Mouse (Mus musculus) brain, embryonic 18.5 days (tissue): ENCODE results near the gene Fabp2.
A peak's percentile ranks its signal among the peaks of the same experiment; 100 is the strongest.

Experiments
- DNase-seq: peaks from one replicate; pipeline ENCODE4 v3.0.0-alpha.2; 2012; ENCODE audit warnings: low read depth, low spot score

The Fabp2 gene

DNA sequence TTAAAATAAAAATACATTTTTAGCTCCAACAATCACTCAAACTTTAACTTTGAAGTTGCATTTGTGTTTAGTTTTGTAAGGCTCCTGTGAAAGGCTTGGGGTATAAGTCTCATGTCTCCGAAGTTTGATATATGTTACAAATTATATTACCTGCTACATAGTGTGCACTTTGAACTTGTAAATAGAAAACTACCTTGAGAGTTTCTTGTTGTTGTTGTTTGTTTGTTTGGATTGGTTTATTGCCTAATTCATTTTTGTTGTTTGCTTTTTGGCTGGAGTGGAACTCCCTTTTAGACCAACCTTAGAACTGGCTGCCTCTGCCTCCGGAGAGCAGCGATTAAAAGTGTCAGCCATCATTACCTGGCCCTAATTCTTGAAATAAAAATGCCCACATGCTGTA is at the start of gene Fabp2:
TSS of gene Fabp2 (plus strand) at position 301 of the 400 bp plus-strand sequence.
- no peak for DNase-seq

DNA sequence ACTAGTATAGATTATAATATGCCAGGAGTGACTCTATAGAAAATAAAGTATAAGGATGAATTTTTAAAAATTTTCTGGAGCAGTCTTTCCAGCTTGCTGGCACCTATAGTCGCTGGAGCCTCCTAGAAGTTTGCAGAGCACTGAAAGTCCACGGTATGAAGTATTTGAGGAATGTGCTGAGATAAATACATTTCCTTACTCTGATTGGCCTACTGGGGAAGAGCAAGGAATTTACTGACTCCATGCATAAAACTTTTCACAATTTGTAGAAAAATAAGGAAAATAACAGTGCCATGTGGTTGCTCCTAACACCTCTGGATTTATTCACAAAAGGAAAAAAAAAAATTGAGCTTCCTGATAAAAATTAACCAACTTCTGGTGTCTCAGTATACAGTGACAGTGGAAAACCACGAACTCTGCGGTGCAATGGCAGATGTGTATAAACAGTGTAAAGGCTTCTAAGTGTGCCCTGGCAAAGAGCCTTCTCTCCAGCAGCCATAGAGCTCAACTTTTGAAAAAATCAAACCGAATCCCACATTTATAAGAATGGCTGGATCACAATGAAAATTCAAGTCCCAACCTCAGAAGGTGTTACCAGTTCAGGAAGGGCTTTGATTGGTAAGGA is 46.4 kb upstream of the Fabp2 start:
- no peak for DNase-seq

DNA sequence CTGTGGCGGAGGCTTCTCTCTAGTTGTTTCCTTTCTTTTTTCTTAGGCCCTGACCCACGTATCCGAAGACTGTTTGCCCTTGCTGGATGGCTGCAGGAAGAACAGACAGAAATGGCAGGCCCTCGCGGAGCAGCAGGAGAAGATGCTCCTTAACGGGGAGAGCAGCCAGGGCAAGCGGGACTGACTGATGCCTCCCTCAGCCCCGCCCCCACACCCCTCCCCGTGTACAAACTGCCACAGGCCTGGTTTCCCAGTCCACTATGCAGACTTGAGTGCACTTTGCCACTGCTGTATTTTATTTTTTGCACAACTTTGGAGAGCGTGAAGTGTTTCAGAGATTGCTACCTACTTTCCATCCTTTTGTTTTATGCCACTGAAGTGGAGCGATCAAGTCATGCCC is 39.7 kb upstream of the Fabp2 start:
- DNase-seq: no peak

DNA sequence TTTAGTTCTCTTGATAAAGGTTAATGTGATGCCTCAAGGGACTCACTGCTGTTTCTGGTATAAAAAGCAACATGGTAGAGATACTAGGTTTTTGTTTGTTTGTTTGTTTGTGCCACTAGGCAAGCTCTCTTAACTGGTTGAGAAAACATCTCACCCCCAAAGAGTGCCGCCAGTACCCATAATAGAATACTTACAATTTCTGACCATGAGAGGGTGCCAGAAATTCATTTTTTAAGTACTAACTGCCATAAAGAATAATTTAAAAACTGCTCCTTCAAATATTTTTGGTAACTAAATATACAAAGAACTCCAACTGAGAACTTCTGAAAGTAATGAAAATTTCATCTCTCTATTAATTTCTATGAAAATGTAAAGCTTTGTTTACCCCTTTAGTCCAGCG is 35.0 kb upstream of the Fabp2 start:
- DNase-seq: no peak

DNA sequence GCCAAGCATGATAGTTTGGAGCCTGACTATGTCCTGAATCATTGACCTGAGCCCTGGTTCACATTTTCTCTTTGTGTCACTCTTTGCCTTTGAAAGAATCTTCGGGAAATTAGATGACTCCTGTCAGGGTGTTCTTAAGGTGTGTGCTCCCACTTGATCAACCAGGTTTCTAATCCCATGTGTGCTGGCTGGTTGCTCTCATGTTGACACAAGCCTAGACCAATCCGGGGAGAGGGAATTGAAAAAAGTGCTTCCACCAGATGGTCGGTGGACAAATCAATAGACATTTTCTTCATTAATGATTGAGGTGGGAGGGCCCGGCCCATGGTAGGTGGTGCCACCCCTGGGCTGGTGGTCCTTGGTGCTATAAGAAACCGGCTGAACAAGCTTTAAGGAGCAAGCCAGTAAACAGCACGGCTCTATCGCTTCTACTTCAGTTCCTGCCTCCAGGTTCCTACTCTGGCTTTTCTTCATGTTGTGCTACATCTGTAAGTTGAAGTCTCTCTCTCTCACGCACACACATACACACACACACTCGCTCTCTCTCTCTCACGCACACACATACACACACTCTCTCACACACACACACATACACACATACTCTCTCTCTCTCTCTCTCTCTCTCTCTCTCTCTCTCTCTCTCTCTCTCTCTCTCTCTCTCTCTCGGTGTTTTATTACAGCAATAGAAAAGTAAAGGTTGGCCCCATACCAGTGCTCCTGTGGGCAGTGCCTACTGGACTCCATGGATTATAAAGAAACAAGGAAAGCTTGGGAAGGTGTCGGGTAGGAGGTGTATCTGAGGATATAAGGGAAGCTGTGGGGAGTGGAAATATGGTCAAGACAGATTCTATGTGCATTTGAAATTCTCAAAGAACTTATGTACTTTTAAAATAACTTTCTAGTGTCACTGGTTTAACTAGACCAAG is 34.0 kb upstream of the Fabp2 start:
- DNase-seq: no peak

DNA sequence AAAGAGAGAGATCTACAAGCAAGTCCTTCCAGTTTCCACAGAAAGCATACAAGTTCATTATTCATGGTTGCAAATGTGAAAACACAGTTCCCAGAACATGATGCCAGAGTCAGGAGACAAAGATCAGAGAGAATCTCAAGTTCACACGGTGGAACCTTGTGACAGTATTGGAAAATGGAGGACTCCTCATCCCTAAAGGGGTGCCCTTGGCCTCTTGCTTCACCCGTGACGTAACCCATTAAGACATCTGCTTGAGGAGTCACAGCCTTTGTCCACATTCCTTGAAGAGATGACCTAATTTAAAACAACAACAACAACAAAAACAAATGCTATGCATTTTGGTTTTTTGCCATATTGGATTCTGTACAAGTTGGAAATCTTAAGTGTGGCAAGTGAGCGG is 29.8 kb upstream of the Fabp2 start:
- no peak for DNase-seq

DNA sequence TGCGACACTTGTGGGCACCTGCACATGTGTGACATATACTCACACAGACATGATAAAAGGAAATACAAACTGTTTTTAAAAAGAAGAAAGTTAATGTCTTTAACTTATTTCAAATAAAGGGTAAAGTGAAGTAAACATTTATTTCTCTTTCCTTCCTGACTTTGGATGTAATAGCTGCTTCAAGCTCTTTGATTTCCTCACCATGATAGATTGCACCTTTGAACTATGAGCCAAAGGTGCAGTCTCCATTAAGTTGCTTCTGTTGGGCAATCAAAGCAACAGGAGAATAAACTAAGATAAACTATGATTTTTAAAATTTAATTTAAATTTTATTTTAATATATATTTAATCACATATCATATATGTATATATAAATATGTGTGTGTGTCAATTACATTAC is 26.6 kb upstream of the Fabp2 start:
- DNase-seq: no peak

DNA sequence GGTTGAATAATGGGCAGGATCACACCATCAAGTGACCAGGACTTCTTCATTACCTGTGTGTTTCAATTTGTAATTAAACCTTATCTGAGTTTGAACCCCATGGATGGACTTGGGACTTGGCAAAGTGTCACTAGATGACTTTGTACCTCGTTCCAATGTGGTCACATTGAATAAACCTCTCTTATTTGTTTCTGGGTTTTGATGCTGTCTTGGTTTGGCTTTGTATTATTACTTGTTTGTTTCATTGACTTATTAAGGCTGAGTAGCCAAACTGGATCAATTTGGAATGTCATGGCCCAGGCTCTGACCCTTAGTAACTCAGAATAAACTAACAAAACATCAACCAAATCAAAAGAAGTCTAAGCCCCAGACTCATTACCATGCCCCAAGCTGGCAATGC is 23.3 kb upstream of the Fabp2 start:
- DNase-seq: no peak

DNA sequence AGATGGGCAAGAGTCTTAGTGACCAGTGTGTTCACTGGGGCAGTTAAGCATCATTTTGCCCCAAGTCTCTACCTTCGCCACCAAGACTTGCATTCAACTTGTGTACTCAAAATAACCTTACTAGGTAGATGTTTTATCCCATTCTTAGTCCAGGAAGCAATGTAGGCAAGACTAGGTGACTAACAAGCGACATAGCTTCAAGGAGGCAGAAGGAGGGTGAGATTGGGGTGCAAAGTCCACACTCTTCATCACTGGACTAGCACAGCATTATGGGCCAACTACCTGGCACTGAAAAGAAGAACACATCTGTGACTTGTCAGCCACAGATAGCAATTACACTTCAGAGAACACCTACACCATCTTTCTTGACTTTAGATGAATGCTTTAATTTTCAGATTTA is 18.0 kb upstream of the Fabp2 start:
- no peak for DNase-seq

DNA sequence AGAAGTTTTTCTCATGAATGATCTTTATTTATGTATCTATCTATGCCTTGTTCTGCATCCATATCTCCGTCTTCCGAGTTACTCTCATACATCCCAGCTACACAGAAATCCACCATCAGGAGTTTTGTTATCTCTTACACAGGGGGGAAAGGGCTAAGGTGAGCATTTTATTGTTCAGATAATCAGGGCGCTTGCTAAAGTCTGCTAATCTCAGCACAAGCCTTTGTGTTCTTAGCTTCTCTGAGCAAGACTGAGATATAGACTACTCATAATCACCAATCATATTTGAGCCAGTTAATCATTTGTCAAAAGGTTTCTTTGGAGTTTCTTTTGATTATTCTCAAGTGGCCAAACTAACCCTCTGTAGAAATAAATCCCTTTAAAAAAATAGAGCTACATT is 17.3 kb upstream of the Fabp2 start:
- DNase-seq: no peak

DNA sequence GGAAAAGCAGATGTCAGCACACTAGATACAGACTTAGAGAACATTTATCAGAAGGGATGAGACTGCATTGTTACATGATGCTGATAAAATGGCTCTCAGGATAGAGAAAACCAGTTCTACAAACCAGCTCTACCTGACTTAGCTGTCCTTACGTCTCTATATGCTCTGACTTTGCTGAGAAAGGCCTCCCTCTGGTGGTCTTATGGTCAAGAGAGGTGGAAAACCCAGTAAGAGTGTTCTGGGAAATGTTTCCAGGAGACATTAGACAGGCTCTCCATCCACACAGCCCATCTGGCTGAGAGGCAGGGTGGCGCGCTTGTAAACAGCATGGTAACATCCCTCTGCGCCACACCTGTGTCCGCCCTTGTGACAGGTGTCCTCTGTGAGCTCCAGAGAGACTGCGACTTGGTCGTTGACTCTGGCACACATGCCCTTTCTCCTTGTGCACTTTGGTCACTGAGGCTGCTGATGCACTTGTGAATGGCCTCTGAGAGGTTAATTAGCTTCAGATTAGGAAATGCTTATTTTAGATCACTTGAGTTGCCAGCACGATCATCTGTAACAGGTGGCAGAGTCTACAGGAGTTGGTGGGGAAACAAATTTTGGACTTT is 16.1 kb upstream of the Fabp2 start:
- DNase-seq: no peak

DNA sequence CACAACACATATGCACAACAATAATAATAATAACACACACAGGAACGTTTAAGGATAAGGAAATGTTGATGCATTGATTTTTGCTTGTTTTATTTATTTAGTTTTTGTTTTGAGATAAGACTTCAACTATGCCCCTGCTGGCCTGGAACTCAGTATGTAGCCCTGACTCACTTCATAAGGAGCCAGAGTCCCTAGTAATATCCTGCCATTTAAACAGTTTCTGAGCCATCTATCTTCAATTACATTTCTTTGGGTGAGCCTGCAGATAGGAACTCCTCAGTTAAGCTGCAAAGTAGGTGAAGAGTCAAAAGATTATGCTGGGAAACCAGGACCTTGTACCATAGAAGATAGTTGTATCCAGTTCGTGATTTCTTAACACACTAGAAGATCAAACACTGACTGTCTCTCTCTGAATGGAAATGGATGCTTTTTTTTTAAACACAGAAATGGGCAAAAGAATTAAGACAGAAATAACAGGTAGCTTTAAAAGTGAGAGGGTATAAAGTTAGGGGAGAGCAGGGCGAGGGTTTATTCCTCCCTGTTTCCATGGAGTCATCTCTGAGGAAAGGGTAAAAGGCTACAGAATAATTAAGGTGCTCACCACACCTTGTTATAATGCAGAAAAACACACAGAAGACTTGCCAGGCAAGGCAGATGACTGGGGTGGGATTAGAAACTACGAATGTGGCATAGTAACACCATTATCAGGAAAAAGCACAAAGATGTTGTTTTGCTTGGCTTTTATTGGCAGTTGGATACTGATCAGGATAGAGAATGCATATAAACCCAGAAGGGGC is 7.2 kb upstream of the Fabp2 start:
- no peak for DNase-seq

DNA sequence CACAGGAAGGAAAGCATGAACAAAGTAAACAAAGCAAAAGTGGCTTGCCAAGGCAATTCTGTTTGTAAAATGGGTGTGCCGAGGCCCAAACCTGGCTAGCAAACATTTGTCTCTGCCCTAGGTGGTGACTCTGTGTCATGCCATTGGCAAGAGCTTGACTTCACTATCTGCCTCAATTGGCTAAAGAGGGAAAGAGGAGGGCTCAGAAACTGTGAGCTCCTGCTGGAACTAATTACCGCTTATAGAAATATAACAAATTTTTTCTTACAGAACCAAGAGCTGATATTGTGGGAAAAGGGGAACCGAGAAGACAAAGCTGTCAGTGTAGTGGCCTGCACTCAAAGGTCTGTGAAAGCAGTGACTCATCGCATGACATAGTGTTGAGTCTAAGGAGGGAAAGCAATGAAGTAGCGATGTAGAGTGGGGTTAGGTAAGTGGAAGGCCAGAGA is 6.5 kb upstream of the Fabp2 start:
- DNase-seq: no peak

DNA sequence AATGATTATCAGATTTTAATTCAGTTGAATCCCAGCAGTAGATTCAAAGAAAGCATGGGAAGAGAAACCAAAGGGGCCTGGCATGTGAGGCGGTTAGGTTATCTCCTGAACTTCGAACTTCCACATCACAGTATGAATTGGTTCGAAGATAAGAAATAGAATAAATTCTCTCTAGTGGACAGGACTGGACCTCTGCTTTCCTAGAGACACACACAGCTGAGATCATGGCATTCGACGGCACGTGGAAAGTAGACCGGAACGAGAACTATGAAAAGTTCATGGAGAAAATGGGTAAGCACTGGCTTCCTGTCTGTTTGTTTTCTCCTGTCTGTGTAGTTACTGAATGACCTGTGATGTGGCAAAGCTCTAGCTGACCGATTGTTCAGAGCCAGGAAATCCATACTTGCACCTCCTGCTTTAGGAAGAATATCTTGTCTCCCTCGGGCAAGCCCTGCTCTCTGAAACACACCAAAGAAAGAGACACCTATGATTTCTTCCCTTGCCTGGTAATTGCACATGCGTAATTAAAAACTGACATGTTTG is 388 bp downstream of the Fabp2 start:
- no peak for DNase-seq

DNA sequence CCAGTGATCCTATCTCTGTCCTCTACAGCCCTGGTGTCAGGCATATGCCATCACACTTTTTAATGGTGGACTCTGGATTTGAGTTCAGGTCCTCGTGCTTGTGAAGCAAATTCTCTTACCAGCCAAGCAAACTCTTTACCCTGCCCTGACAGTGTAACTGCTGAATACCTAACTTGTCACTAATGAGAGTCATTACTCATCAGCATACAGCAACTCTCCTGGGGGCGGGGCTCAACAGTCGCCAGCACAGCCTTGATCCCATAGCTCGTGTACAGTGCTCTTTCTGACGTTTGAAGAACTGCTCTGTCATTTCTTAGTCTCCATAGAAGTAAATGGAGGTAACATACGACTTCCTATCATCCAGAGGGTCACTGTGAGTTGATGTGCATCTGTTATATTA is 3.4 kb downstream of the Fabp2 start:
- DNase-seq: no peak

DNA sequence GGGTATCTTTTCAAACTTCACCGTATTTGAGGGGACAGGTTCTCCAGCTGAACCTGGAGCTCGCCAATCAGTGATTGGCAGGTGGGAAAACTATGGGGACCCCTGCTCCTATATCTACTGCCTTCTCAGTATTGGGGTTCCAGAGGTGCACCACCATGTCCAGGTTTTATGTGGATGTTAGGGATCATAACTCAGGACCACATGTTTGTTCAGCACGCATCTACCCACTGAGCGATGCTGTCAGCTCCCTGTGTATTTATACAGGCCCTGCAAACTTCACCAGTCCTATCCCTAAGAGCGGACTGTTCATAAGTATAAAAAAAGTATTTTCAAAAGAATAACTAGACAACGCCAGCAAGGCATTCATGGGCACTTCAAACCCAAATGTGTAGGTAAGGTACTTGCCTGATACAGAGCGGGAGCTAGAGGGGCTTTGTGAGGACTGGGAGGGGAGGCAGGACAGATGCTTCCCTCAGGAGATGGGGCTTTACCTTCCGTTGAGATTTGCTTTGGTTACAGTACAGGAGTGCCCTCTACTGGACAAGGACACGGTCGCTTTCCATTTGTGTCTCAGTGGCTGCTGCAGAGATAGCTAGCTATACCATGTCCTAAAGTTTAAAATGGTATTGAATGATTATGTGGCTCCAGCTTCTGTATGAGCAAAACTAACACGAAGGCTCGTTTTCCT is 9.0 kb downstream of the Fabp2 start:
- DNase-seq: peak; percentile 51

DNA sequence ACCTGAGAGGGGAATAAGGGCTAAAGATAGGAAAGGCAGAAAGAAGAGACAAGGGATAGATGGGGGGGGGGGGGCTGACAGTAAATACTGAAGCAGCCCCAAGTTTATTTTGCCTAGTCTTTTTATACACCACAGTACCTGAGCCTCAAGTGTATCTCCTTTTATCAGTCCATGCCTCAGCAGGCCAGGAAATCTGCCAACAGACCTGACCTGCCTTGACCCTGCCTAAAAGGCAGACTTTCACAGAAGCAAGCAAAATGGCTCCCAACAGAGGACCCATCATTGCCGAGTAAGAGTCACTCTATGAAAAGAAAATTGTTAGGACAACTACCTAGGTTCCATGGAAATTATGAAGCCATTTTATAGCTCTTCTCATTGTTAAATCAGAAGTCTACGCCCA is 13.0 kb downstream of the Fabp2 start:
- DNase-seq: no peak

DNA sequence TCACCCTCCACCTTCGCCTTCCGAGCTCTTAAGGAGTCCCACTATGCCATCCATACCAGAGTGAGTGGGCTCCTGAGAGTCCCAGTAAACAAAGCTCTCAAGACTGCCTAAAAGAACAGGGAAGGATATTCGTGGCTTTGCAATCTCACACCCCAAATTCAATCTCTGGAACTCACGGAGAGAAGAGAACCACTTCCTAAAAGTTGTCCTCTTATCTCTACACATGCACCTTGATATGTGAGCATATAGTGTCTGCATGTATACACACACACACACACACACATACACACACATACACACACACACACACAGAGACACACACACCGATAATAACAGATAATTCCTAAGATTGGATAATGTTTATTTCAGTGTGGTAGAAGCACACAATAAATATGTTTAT is 20.6 kb downstream of the Fabp2 start:
- DNase-seq: no peak

DNA sequence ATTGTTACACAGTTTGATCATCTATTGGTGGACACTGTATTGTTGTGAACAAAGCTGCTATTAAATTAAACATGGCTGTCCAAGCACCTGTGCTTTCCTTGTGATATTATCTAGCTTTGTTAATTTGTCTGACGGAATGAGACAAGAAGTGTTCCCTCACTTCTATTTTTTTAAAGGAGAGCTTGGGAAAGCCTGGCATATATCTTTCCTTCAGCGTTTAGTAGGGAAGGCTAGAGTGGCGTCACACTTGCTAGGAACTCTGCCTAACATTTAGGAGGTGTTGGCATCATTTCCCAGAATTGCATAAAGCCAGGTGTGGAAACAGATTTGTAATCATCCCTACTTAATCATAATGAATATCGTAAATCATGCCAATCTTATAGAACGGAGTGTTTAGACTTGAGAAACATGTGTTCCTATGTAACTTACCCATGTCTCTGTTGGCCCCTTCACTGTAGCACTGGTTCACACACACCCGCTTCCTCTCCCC is 21.4 kb downstream of the Fabp2 start:
- DNase-seq: no peak

DNA sequence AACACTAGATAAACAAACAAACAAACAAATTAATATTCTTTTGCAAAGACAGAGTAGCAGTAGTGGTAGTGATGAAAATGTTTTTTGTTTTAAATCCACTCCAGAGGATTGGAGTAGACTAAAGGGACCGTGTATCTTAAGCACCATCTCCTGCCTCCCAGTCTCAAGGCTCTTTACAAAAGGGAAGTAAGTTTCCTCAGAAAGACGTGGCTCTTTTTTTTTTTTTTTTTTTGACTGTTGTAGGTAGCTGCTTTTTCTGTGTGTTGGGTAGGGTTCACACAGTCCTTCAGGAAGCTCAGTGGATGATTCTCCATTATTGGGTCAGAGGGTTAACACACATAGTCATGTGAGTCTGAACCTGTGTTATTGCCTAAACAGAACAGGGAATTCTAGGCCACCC is 23.8 kb downstream of the Fabp2 start:
- no peak for DNase-seq

DNA sequence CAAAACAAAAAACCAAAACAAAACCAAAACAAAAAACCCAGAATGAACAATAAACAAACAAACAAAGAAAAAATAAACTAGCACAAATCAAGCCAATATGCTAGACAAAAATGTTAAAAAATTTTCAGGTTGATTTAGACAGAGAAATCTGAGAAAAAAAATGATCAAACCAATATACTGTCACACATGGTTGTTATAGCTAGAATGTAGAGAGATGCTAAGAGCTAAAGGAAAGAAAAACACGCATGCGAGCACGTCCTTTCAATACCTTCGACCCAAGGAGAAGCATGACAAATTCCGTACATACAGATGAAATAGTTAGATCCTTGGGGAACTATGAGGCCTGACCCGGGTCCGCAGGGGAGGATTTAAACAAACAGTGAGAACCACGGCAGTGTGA is 24.4 kb downstream of the Fabp2 start, which contains the start of gene Gm10959:
TSS of gene Gm10959 (minus strand) at position 101 of the 400 bp plus-strand sequence.
- no peak for DNase-seq
